Mouse (Mus musculus): ENCODE data around the gene Mark1. TPM values are rescaled to one million over a fixed set of nuclear protein-coding genes. Genes with fewer than 3 reads are reported as not detected.

The Mark1 gene
- total and polyA plus RNA-seq, 3 experiments, result 0.16 TPM; not detected in 2

DNA sequence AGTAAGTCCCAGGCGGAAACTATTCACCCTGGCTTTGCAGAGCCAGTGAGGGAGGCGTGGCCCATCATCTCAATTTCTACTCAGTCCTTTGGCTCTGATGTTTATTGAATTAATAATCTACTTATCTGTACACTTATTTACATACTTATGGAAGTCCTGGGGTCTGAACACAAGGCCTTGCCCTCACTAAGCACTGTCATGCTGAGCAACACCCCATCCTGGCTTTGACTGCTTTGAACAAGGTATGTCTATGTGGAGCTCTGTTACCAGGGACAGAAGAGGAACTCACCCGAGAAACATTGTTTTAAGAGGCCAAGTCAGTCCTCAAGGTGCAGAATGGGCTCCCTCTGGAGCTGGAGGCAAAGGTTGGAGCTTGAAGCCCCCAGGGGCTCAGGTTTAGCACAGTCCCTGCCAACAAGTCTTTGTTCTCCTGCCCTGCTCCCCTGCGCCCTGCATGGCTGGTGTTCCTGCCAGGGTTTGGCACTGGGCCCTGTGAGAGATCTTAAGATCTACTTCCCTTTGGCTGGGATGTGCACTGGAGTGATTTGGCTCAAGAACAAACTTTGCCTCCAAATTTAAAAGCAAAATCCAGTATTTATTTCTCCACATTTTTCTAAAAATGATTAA lies 129.3 kb downstream of the Mark1 start:
- no peaks in the 10 kb centered on the region for H3K36me3 ChIP-seq (replicated peaks)
- H3K4me3 ChIP-seq (ENCODE audit: low read depth, low read length), result no peak overlapping the region
- no peaks in the 10 kb centered on the region for H3K4me1 ChIP-seq (ENCODE audit: insufficient read depth, low read depth, low read length)
- no peaks in the 10 kb centered on the region for H3K9me3 ChIP-seq (replicated peaks)
- TF ChIP-seq GATA2 (IDR thresholded peaks at IDR 0.05; ENCODE audit: borderline replicate concordance, low read depth, low read length) (no peak), TAL1 (conservative IDR thresholded peaks at IDR 0.05; ENCODE audit: low read depth, low read length) (no peak), POLR2AphosphoS5 (IDR thresholded peaks at IDR 0.05; ENCODE audit: insufficient replicate concordance, low read depth, low read length) (no peak)
- no peak for ATAC-seq (ENCODE audit: extremely low read depth, insufficient number of reproducible peaks, low FRiP score, poor library complexity, severe bottlenecking)
- peaks cover 10% of the 10 kb centered on the region for H3K27me3 ChIP-seq (ENCODE audit: insufficient read depth, low read length)
- DNase-seq (ENCODE audit: low spot score), result no peak

DNA sequence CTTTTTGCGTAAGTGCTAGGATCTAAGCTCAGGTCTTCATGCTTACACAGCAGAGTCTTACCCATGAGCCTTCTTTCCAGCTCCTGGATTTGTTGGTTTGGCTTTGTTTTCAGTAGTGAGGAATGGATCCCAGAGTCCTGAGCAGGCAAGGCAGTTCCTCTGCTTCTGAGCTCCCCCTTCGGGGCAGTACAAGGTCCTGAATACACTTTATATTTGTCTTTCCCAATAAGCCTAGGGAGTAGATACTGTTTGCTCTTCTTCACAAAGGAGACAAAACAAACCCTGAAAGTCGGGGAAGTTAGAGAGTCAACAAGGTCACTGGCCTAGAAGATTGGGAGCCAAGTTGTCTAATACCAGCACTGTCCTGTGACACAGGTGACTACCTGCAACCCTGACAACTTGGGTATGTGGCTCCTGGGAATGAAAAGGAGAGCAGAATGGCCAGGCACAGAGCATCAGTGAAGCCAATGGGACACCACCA lies 131.7 kb downstream of the Mark1 start:
- H3K9me3 ChIP-seq (replicated peaks), result no peaks in the 10 kb centered on the region
- no peaks in the 10 kb centered on the region for H3K4me1 ChIP-seq (ENCODE audit: insufficient read depth, low read depth, low read length)
- no peak overlapping the region for H3K4me3 ChIP-seq (ENCODE audit: low read depth, low read length)
- TF ChIP-seq TAL1 (conservative IDR thresholded peaks at IDR 0.05; ENCODE audit: low read depth, low read length) (no peak), POLR2AphosphoS5 (IDR thresholded peaks at IDR 0.05; ENCODE audit: insufficient replicate concordance, low read depth, low read length) (no peak), GATA1 (IDR thresholded peaks at IDR 0.05; ENCODE audit: borderline replicate concordance, low read length) (no peak), GATA2 (IDR thresholded peaks at IDR 0.05; ENCODE audit: borderline replicate concordance, low read depth, low read length) (no peak), CTCF (IDR thresholded peaks at IDR 0.05; ENCODE audit: low read depth, low read length) (no peak)
- ATAC-seq (ENCODE audit: extremely low read depth, insufficient number of reproducible peaks, low FRiP score, poor library complexity, severe bottlenecking) (no peak), DNase-seq (ENCODE audit: low spot score) (no peak)
- H3K27me3 ChIP-seq (ENCODE audit: insufficient read depth, low read length), result peaks cover 10% of the 10 kb centered on the region
- no peaks in the 10 kb centered on the region for H3K36me3 ChIP-seq (replicated peaks)

DNA sequence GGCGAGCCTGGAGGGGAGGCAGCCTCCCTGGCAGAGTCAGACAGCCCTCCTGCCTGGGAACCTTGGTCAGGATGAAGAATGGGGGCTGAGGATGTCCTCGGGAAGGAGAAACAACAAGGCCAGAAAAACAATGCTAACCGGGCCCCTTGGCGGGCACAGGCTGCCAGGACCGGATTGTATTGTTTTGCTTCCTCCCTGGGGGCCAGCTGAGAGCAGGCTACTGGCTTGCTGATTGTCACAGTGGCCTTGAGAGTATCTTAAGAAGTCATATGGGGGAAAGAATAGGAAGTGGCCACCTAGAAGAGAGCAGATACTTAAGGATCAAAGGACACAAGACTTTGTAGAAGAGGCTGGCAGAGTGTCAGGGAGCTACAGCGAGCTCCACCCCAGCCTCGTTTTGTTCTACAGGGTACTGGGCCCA lies 135.0 kb downstream of the Mark1 start:
- DNase-seq (ENCODE audit: low spot score), result no peak
- TF ChIP-seq CTCF (IDR thresholded peaks at IDR 0.05; ENCODE audit: low read depth, low read length) (no peak), POLR2AphosphoS5 (IDR thresholded peaks at IDR 0.05; ENCODE audit: insufficient replicate concordance, low read depth, low read length) (no peak)
- Histone ChIP-seq H3K9me3 (replicated peaks) (no peaks in the 10 kb centered on the region), H3K4me3 (ENCODE audit: low read depth, low read length) (no peak overlapping the region), H3K36me3 (replicated peaks) (no peaks in the 10 kb centered on the region), H3K27me3 (ENCODE audit: insufficient read depth, low read length) (peaks cover 6% of the 10 kb centered on the region), H3K4me1 (ENCODE audit: insufficient read depth, low read depth, low read length) (no peaks in the 10 kb centered on the region)
- ATAC-seq (ENCODE audit: extremely low read depth, insufficient number of reproducible peaks, low FRiP score, poor library complexity, severe bottlenecking), result no peak

DNA sequence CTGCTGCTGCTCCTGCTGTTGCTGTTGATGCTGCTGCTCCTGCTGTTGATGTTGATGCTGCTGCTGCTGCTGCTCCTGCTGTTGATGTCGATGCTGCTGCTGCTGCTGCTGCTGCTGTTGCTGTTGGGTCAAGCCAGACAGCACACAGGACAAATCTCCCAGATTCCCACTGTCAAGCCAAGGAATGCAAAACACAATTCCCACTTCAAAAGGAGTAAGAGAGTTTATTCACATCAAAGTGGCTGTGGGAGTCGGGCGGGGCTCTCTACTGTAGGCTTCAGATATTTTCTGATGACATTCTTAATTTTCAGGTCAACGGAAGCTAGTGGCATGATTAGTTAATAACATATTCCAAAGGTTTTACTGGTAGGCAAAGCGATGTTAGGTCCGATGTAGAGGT lies 136.7 kb downstream of the Mark1 start:
- TF ChIP-seq POLR2AphosphoS5 (IDR thresholded peaks at IDR 0.05; ENCODE audit: insufficient replicate concordance, low read depth, low read length) (no peak), TAL1 (conservative IDR thresholded peaks at IDR 0.05; ENCODE audit: low read depth, low read length) (no peak), GATA1 (IDR thresholded peaks at IDR 0.05; ENCODE audit: borderline replicate concordance, low read length) (no peak), CTCF (IDR thresholded peaks at IDR 0.05; ENCODE audit: low read depth, low read length) (no peak), GATA2 (IDR thresholded peaks at IDR 0.05; ENCODE audit: borderline replicate concordance, low read depth, low read length) (no peak)
- no peak for DNase-seq (ENCODE audit: low spot score)
- no peaks in the 10 kb centered on the region for H3K9me3 ChIP-seq (replicated peaks)
- H3K4me1 ChIP-seq (ENCODE audit: insufficient read depth, low read depth, low read length), result no peaks in the 10 kb centered on the region
- no peak overlapping the region for H3K4me3 ChIP-seq (ENCODE audit: low read depth, low read length)
- ATAC-seq (ENCODE audit: extremely low read depth, insufficient number of reproducible peaks, low FRiP score, poor library complexity, severe bottlenecking), result no peak
- no peaks in the 10 kb centered on the region for H3K36me3 ChIP-seq (replicated peaks)
- H3K27me3 ChIP-seq (ENCODE audit: insufficient read depth, low read length), result peaks cover 4% of the 10 kb centered on the region; the same call in 1 of the 2 replicates

DNA sequence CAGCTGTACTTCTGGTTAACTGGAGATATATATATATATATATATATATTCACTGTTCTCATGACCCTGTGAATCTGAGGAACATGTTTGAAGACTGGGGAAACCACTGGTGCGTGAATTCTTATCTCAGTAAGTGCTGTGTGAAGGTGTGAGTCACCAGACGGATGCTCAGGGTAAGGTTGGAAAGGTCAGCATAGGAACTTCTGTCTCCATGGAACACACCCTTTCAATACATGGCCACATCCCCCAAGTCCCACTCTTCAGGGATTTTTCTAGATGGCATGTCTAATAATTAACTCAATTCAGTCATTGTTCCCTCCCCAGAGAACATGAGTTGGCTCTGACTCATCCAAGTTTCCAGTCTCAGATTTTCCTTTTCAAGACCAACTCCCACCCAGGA lies 137.8 kb downstream of the Mark1 start:
- ATAC-seq (ENCODE audit: extremely low read depth, insufficient number of reproducible peaks, low FRiP score, poor library complexity, severe bottlenecking) (no peak), DNase-seq (ENCODE audit: low spot score) (no peak)
- Histone ChIP-seq H3K4me1 (ENCODE audit: insufficient read depth, low read depth, low read length) (no peaks in the 10 kb centered on the region), H3K4me3 (ENCODE audit: low read depth, low read length) (no peak overlapping the region), H3K9me3 (replicated peaks) (no peaks in the 10 kb centered on the region), H3K36me3 (replicated peaks) (no peaks in the 10 kb centered on the region), H3K27me3 (ENCODE audit: insufficient read depth, low read length) (peaks cover 3% of the 10 kb centered on the region; the same call in 1 of the 2 replicates)
- TF ChIP-seq TAL1 (conservative IDR thresholded peaks at IDR 0.05; ENCODE audit: low read depth, low read length) (no peak), CTCF (IDR thresholded peaks at IDR 0.05; ENCODE audit: low read depth, low read length) (no peak), GATA1 (IDR thresholded peaks at IDR 0.05; ENCODE audit: borderline replicate concordance, low read length) (no peak), POLR2AphosphoS5 (IDR thresholded peaks at IDR 0.05; ENCODE audit: insufficient replicate concordance, low read depth, low read length) (no peak), GATA2 (IDR thresholded peaks at IDR 0.05; ENCODE audit: borderline replicate concordance, low read depth, low read length) (no peak)

DNA sequence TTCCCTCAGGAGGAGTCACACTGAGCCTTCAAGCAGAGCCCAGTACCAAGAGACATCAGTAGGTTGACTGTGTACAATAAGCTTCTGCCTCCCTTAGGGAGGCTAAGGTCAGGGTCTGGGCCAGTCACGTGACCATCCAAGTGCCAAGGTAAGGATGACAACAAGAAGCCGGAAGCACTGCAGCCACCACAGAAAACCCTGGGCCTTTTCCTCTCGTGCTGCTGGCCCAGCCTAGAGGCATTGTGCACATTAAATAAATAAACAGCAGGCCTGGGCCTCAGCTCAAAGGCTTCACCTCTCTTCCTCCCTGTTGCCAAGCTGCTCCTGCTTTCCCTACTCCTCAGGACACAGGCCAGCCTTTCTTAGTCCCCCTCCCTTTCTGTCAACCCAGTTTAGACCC lies 139.1 kb downstream of the Mark1 start:
- TF ChIP-seq GATA2 (IDR thresholded peaks at IDR 0.05; ENCODE audit: borderline replicate concordance, low read depth, low read length), result no peak
- no peak for TF ChIP-seq TAL1 (conservative IDR thresholded peaks at IDR 0.05; ENCODE audit: low read depth, low read length)
- no peak for TF ChIP-seq POLR2AphosphoS5 (IDR thresholded peaks at IDR 0.05; ENCODE audit: insufficient replicate concordance, low read depth, low read length)
- no peak for TF ChIP-seq GATA1 (IDR thresholded peaks at IDR 0.05; ENCODE audit: borderline replicate concordance, low read length)
- no peak for TF ChIP-seq CTCF (IDR thresholded peaks at IDR 0.05; ENCODE audit: low read depth, low read length)
- Histone ChIP-seq H3K9me3 (replicated peaks) (no peaks in the 10 kb centered on the region), H3K4me1 (ENCODE audit: insufficient read depth, low read depth, low read length) (no peaks in the 10 kb centered on the region), H3K36me3 (replicated peaks) (no peaks in the 10 kb centered on the region), H3K27me3 (ENCODE audit: insufficient read depth, low read length) (peaks cover 2% of the 10 kb centered on the region; the same call in 1 of the 2 replicates), H3K4me3 (ENCODE audit: low read depth, low read length) (no peak overlapping the region)
- DNase-seq (ENCODE audit: low spot score), result no peak
- ATAC-seq (ENCODE audit: extremely low read depth, insufficient number of reproducible peaks, low FRiP score, poor library complexity, severe bottlenecking), result no peak

Measured in G1E (cell line).